Mouse (Mus musculus) embryonic fibroblast, embryonic 13.5 days (primary cell): ENCODE measurements at regions not wholly inside any gene's neighbourhood (a gene's known extent, or its start where the extent isn't known, plus 50 kb on each side); places are given as distances from the start of the nearest gene placed in this dataset.

Source experiments
- CTCF ChIP-seq: IDR thresholded peaks from 2 replicates; pipeline ENCODE4 v1.5.1; 2011; ENCODE audit warnings: mild to moderate bottlenecking, control low read depth, low read length, moderate library complexity, borderline replicate concordance; ENCODE audit not compliant: insufficient read depth
- POLR2A ChIP-seq: IDR thresholded peaks from 2 replicates; pipeline ENCODE4 v1.6.1; 2011; ENCODE audit warnings: low read depth, mild to moderate bottlenecking, control low read depth, low read length, moderate library complexity

GRCm38 (mm10) chr1:34665512-34665854 lies 86.0 kb downstream of the Amer3 start:
- TF ChIP-seq POLR2A (no peak), CTCF (no peak)
